Mouse (Mus musculus) heart, postnatal 0 days (tissue): ENCODE data around the gene Plcl1.

Source experiments
- CTCF ChIP-seq: IDR thresholded peaks from 2 replicates; pipeline ENCODE4 v1.5.1; 2016; ENCODE audit warnings: antibody characterized with exemption, control low read depth, low read depth
- EP300 ChIP-seq: IDR thresholded peaks from 2 replicates; pipeline ENCODE4 v1.6.1; 2016; ENCODE audit warnings: antibody characterized with exemption, low read depth

GRCm38 (mm10) chr1:55418968-55419367, 13.2 kb downstream of the Plcl1 start:
- no peak for TF ChIP-seq CTCF
- TF ChIP-seq EP300 = no peak
